Mouse (Mus musculus) bone marrow macrophage, adult 2 months (primary cell): ENCODE measurements at regions not wholly inside any gene's neighbourhood (a gene's known extent, or its start where the extent isn't known, plus 50 kb on each side); places are given as distances from the start of the nearest gene placed in this dataset.

Experiments used
- CTCF ChIP-seq: IDR thresholded peaks from 2 replicates; pipeline ENCODE4 v1.5.1; 2012; ENCODE audit warnings: low read depth, mild to moderate bottlenecking, low read length, moderate library complexity
- POLR2A ChIP-seq: IDR thresholded peaks from 2 replicates; pipeline ENCODE4 v1.6.1; 2012; ENCODE audit warnings: mild to moderate bottlenecking, low read depth, low read length, borderline replicate concordance

GRCm38 (mm10) chr6:100011520-100012062 is 275.7 kb downstream of the Rybp start:
- TF ChIP-seq CTCF (no peak), POLR2A (no peak)
